Mouse (Mus musculus): ENCODE measurements around the gene Ak6.

Ak6 gene

DNA sequence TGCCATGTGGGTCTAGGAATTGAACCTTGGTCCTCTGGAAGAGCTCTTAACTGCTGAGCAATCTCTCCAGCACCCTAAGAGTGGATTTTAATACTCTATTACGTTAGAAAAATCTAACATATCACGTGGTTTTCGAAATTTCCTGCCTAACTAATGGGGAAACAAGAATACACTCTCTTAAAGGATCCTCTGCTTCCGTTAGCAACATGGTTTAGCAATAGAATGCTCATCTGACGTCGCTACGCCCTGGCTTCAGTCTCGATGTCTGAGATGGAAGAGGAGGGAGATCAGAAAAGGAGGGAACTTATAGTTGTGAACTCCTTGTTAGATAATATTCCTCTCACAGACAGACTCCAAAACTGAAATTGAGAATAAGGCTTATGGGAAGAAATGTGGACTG is 2.6 kb upstream of the Ak6 start:
- POLR2A ChIA-PET, result interaction anchor here in 1 of 4 experiments (0.7 kb wide), 1 partner anchor 127 kb away, joined by 3 read pairs; the partner anchor contains the start of gene Cenph
- CTCF ChIA-PET, result interaction anchor here in 1 of 4 experiments (0.7 kb wide), 1 partner anchor 11 kb away, joined by 7 read pairs; no protein-coding TSS in a partner anchor

GRCm38 (mm10) chr13:100651439-100652186 is 834 bp downstream of the Ak6 start, which contains the start of gene Taf9:
Gene Taf9, plus strand, starts transcription at chr13:100651579.
- POLR2A ChIA-PET, result interaction anchor here (0.8 to 3.9 kb wide), 34 partner anchors 8 to 548 kb away, joined by 3 to 23 read pairs (median 5); partner anchors contain the start of genes Ccdc125 (in 2 of the 4), Gtf2h2 (in 2 of the 4), Mrps36 (in 2 of the 4) and Bdp1 (in 1 of the 4)
- CTCF ChIA-PET, result interaction anchor here in 3 of 4 experiments (0.6 to 1.9 kb wide), 4 partner anchors 8 to 16 kb away, joined by 7 to 9 read pairs (median 8); no protein-coding TSS in a partner anchor

- ChIA-PET CTCF (no interaction called here), POLR2A (interaction anchor here in 2 of 4 experiments (0.8 to 1.6 kb wide), 6 partner anchors 11 to 129 kb away, joined by 3 to 5 read pairs (median 3); partner anchors contain the start of genes Ccdc125 (in 1 of the 2) and Ccnb1 (in 1 of the 2))
These were observed 7.3 kb downstream of the Ak6 start for GRCm38 (mm10) chr13:100658091-100658490.

DNA sequence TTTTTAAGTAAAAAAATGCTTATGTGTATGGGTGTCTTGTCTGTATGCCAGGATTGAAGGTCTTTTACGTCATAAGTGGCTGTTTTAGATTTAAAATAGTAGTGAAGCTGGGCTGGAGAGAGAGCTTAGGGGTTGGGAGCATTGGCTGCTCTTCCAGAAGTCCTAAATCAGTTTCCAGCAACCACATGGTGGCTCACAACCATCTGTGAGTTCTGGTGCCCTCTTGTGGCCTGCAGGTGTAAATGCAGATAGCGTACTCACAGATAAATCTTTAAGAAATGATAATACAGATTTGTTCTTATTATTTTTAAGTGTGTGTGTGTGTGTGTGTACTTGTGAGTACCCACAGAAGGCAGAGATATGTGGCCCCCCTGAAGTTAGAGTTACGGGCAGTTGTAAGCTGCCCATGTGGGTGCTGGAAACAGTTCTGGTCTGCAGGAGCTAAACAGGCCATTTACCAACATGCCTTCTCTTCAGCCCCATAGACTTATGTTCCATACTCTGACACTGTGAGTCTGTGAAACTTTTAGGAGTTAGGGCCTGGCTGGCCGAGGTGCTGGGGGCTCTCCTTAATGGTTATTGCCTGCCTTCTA is 9.2 kb downstream of the Ak6 start:
- ChIA-PET POLR2A (interaction anchor here in 3 of 4 experiments (0.6 to 3.4 kb wide), 23 partner anchors 8 to 1099 kb away, joined by 3 to 22 read pairs (median 3); partner anchors contain the start of genes Ak6 (in 3 of the 3), Ccdc125 (in 3 of the 3), Rad17 (in 3 of the 3) and Gtf2h2 (in 2 of the 3)), CTCF (interaction anchor here (0.5 to 2.2 kb wide), 26 partner anchors 9 to 1145 kb away, joined by 3 to 10 read pairs (median 3); partner anchors contain the start of genes Ak6 (in 3 of the 4), Rad17 (in 3 of the 4), Ccdc125 (in 2 of the 4) and Cdk7 (in 1 of the 4))

GRCm38 (mm10) chr13:100669291-100670022 is 18.7 kb downstream of the Ak6 start, which contains the start of gene Ccdc125:
Gene Ccdc125, plus strand, starts transcription at chr13:100669717.
- POLR2A ChIA-PET, result interaction anchor here in 3 of 4 experiments (0.6 to 3.7 kb wide), 29 partner anchors 9 to 178 kb away, joined by 3 to 23 read pairs (median 4); partner anchors contain the start of genes Ak6 (in 2 of the 3), Cdk7 (in 2 of the 3), Rad17 (in 2 of the 3) and Taf9 (in 2 of the 3)
- CTCF ChIA-PET, result interaction anchor here (0.6 to 2.2 kb wide), 6 partner anchors 9 to 1788 kb away, joined by 3 to 10 read pairs (median 4); no protein-coding TSS in a partner anchor

GRCm38 (mm10) chr13:100670181-100670741 is 19.5 kb downstream of the Ak6 start:
- CTCF ChIA-PET, result interaction anchor here in 2 of 4 experiments (0.6 to 2.2 kb wide), 2 partner anchors 10 to 1789 kb away, joined by 3 to 10 read pairs; no protein-coding TSS in a partner anchor

GRCm38 (mm10) chr13:100675936-100676635 is 25.3 kb downstream of the Ak6 start:
- CTCF ChIA-PET, result interaction anchor here in 3 of 4 experiments (0.6 to 1.1 kb wide), 4 partner anchors 9 to 536 kb away, joined by 3 read pairs; no protein-coding TSS in a partner anchor
- POLR2A ChIA-PET, result interaction anchor here in 2 of 4 experiments (0.8 to 1.4 kb wide), 6 partner anchors 9 to 572 kb away, joined by 3 to 4 read pairs (median 3); partner anchors contain the start of genes Bdp1 (in 1 of the 2) and Cdk7 (in 1 of the 2)

More at GRCm38 (mm10) chr13:100670181-100670741, 19.5 kb downstream of the Ak6 start:
- POLR2A ChIA-PET, result interaction anchor here in 3 of 4 experiments (0.5 to 3.7 kb wide), 21 partner anchors 8 to 178 kb away, joined by 3 to 23 read pairs (median 4); partner anchors contain the start of genes Ak6 (in 2 of the 3), Rad17 (in 2 of the 3), Taf9 (in 2 of the 3) and Ccnb1 (in 1 of the 3)

DNA sequence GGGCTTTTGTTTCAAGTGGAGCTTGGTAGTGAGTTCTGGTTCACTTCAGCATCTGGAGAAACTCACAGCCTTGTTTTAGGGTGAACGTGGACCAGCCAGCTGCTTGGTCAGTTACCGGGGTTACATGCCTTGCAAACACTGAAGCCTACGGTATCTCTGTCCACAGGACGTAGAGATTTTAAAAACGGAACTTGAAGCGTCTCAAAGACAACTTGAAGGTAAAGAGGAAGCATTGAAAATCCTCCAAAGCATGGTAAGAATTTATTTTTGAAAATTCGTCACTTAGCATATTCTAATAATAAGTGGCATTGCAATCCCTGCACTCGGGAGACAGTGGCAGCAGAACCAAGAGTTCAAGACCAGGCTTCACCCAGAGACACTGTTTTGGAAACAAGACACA is 30.8 kb downstream of the Ak6 start:
- ChIA-PET POLR2A (interaction anchor here in 2 of 4 experiments (1.0 to 2.1 kb wide), 5 partner anchors 9 to 49 kb away, joined by 3 to 7 read pairs (median 4); partner anchors contain the start of gene Cdk7 (in 1 of the 2)), CTCF (interaction anchor here in 3 of 4 experiments (0.6 to 1.1 kb wide), 4 partner anchors 8 to 259 kb away, joined by 3 to 4 read pairs (median 3); no protein-coding TSS in a partner anchor)

DNA sequence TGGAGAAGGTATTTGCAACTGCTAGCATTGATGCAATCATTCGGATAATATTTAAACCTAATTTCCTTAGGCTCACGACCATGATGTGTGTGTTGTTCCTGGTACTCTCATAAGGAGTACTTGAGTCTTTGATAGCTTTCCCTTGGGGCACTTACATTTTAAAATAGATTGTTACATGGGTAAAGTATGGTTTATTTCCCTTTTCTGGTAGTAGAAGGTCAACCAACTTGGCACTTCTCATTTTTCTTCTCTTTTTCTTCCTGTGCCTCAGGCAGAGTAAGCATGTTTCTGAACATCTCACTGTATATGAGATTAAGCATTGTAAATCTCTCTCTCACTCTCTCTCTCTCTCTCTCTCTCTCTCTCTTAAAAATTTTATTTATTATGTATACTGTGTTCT is 32.1 kb downstream of the Ak6 start:
- CTCF ChIA-PET, result interaction anchor here in 1 of 4 experiments (0.6 kb wide), 1 partner anchor 1883 kb away, joined by 3 read pairs; no protein-coding TSS in a partner anchor

GRCm38 (mm10) chr13:100684355-100684754 is 33.6 kb downstream of the Ak6 start:
- ChIA-PET POLR2A (interaction anchor here in 2 of 4 experiments (1.2 to 1.7 kb wide), 3 partner anchors 9 to 16 kb away, joined by 3 to 5 read pairs (median 4); no protein-coding TSS in a partner anchor), CTCF (interaction anchor here in 2 of 4 experiments (0.9 to 1.2 kb wide), 3 partner anchors 8 to 21 kb away, joined by 3 to 7 read pairs (median 3); no protein-coding TSS in a partner anchor)

More for the DNA sequence above, 32.1 kb downstream of the Ak6 start:
- POLR2A ChIA-PET, result interaction anchor here in 1 of 4 experiments (0.6 kb wide), 1 partner anchor 22 kb away, joined by 10 read pairs; no protein-coding TSS in a partner anchor

DNA sequence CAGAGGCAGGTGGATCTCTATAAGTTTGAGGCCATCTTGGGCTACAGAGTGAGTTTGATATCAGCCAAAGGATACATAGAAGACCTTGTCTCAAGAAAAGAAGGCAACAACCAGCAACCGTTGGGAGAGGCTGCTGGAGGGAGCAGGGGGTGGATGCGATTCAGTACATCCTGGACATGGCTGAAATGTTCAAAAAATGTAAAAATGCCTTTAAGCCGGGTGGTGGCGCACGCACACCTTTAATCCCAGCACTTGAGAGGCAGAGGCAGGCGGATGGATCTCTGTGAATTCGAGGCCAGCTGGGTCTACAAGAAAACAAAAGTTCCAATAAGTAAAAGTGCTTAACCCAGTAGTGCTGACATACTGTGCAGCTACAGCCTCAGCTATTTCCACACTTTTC is 36.7 kb downstream of the Ak6 start:
- POLR2A ChIA-PET, result interaction anchor here in 1 of 4 experiments (0.8 to 1.0 kb wide), 3 partner anchors 12 to 196 kb away, joined by 3 read pairs; no protein-coding TSS in a partner anchor

DNA sequence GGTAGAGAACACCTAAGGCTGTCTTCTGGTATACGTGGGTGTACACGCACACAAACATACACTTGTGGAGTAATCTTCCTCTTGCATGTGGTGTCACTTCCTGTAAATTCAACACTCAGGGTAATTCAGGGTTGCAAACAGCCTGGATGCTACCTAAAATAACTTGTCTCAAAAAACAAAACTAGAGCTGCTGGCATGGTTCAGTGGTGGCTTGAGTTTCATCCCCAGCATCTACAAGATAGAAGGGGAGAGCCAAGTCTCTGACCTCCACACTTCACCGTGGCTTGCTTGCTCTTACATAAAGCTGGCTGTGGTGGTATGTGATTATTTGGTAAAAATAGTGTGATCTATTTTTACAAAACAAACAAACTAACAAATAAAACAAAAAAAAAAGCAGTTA is 46.8 kb downstream of the Ak6 start:
- ChIA-PET POLR2A (interaction anchor here in 2 of 4 experiments (0.7 to 0.9 kb wide), 4 partner anchors 27 to 649 kb away, joined by 3 to 6 read pairs (median 4); partner anchors contain the start of gene Cdk7 (in 1 of the 2)), CTCF (no interaction called here)

More for the DNA sequence above, 36.7 kb downstream of the Ak6 start:
- CTCF ChIA-PET, result interaction anchor here in 2 of 4 experiments (0.5 to 0.8 kb wide), 2 partner anchors 15 to 27 kb away, joined by 3 read pairs; no protein-coding TSS in a partner anchor

GRCm38 (mm10) chr13:100698866-100699265 is 48.1 kb downstream of the Ak6 start:
- POLR2A ChIA-PET, result interaction anchor here in 2 of 4 experiments (1.0 to 2.0 kb wide), 5 partner anchors 17 to 106 kb away, joined by 3 to 5 read pairs (median 3); no protein-coding TSS in a partner anchor
- CTCF ChIA-PET, result interaction anchor here in 1 of 4 experiments (0.6 kb wide), 1 partner anchor 89 kb away, joined by 4 read pairs; no protein-coding TSS in a partner anchor

DNA sequence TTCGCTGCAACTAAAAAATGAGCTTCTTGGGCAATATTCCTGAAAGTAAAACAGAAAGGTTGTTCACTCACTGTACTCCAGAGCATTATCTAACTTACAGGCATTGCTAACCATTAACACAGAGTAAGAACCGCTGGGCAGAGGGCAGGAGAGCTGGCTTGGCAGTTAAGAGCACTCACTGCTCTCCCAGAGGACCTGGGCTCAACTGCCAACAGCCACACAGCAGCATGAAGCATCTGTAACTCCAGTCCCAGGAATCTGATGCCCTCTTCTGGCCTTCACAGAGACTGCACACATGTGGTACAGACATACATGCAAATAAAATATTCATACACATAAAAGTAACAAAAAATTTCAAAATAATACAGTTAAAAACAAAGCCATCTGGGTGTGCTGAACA is 52.7 kb downstream of the Ak6 start:
- ChIA-PET POLR2A (interaction anchor here in 3 of 4 experiments (0.5 to 2.2 kb wide), 7 partner anchors 9 to 32 kb away, joined by 3 to 9 read pairs (median 6); partner anchors contain the start of gene Cdk7 (in 1 of the 3)), CTCF (interaction anchor here in 1 of 4 experiments (1.0 to 1.1 kb wide), 2 partner anchors 12 to 18 kb away, joined by 3 read pairs; no protein-coding TSS in a partner anchor)

DNA sequence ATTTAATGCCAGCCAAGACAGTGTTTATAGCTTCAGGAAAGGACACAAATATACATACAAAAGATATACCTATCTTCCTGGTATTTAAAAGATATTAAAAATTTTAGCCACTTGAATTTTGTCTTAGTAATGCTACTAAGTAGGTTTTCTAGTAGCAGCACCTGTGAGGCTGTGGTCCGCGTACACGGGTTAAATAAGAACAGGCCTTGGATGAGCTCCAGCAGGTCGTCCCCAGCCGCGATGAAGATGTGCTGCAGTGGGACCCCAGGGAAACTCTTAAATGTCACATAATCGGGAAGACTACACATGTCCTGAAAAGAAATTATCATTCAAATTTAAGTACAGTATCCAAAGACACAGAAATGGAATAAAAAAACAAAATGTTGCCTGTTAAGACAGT is 55.4 kb downstream of the Ak6 start:
- ChIA-PET CTCF (no interaction called here), POLR2A (interaction anchor here in 2 of 4 experiments (0.7 to 1.1 kb wide), 6 partner anchors 14 to 137 kb away, joined by 3 to 4 read pairs (median 3); partner anchors contain the start of gene Cdk7 (in 1 of the 2))
